Mouse (Mus musculus) erythroblast, embryonic 14.5 days (primary cell): ENCODE measurements around the gene Gm37240.

Experiments
- GATA1 ChIP-seq: IDR thresholded peaks from 2 replicates; pipeline ENCODE4 v1.6.1; 2012; ENCODE audit warnings: low read length, inconsistent platforms, mixed read lengths
- TAL1 ChIP-seq: IDR thresholded peaks from 3 replicates; pipeline ENCODE4 v1.6.1; 2012; ENCODE audit warnings: low read length, inconsistent platforms, mixed read lengths

GRCm38 (mm10) chr3:85301851-85302250 is 585.5 kb downstream of the Gm37240 start:
- TF ChIP-seq TAL1 = no peak
- TF ChIP-seq GATA1 = no peak
